Mouse (Mus musculus): ENCODE data around the gene Sik1. TPM values are rescaled to one million over a fixed set of nuclear protein-coding genes. Genes with fewer than 3 reads are reported as not detected.
A peak's percentile ranks its signal among the peaks of the same experiment; 100 is the strongest.

Sik1 gene
- polyA plus RNA-seq, 1 experiment from 2014 or later, result 7.0 TPM

GRCm38 (mm10) chr17:31825678-31826077 is 29.9 kb downstream of the Sik1 start:
- no peaks in the 10 kb centered on the region for H3K36me3 ChIP-seq
- peaks cover 17% of the 10 kb centered on the region for H3K4me1 ChIP-seq
- no peak overlapping the region for H3K4me3 ChIP-seq
- 0 out of 2 replicates have a peak, but pooled peaks cover 4% of the 10 kb centered on the region for H3K27me3 ChIP-seq (replicated peaks)
- H3K27ac ChIP-seq, result no peak overlapping the region
- 66% methylated on average over 9 of the region's 9 CpGs for WGBS (ENCODE audit: insufficient replicate concordance)
- no peak for ATAC-seq
- no peaks in the 10 kb centered on the region for H3K9me3 ChIP-seq (replicated peaks)
- no peak overlapping the region for H3K4me2 ChIP-seq
- H3K9ac ChIP-seq, result no peak overlapping the region

- Histone ChIP-seq H3K4me1 (peaks cover 25% of the 10 kb centered on the region), H3K27ac (no peak overlapping the region), H3K36me3 (no peaks in the 10 kb centered on the region), H3K9ac (no peak overlapping the region), H3K9me3 (replicated peaks) (no peaks in the 10 kb centered on the region), H3K27me3 (replicated peaks) (0 out of 2 replicates have a peak, but pooled peaks cover 4% of the 10 kb centered on the region), H3K4me3 (no peak overlapping the region), H3K4me2 (no peak overlapping the region)
- WGBS (ENCODE audit: insufficient replicate concordance), result 69% methylated on average over 7 of the region's 7 CpGs
- ATAC-seq, result no peak
These were observed 30.8 kb downstream of the Sik1 start for GRCm38 (mm10) chr17:31824812-31825211.

GRCm38 (mm10) chr17:31821136-31821933 is 34.3 kb downstream of the Sik1 start:
- Histone ChIP-seq H3K9ac (no peak overlapping the region), H3K27me3 (replicated peaks) (0 out of 2 replicates have a peak, but pooled peaks cover 1% of the 10 kb centered on the region), H3K4me2 (0 out of 2 replicates have a peak overlapping the region, but pooled peaks have one; percentile 20), H3K4me1 (peaks cover 20% of the 10 kb centered on the region), H3K4me3 (no peak overlapping the region), H3K27ac (0 out of 2 replicates have a peak overlapping the region, but pooled peaks have one; percentile 26), H3K36me3 (no peaks in the 10 kb centered on the region), H3K9me3 (replicated peaks) (no peaks in the 10 kb centered on the region)
- whole genome bisulfite sequencing (ENCODE audit: insufficient replicate concordance), result 18% methylated on average over 13 of the region's 13 CpGs
- ATAC-seq, result peak; percentile 32; the same call in 1 of the 2 replicates

- WGBS (ENCODE audit: insufficient replicate concordance), result 36% methylated on average over 4 of the region's 4 CpGs
- no peaks in the 10 kb centered on the region for H3K27me3 ChIP-seq (replicated peaks)
- no peak for ATAC-seq
- peaks cover 20% of the 10 kb centered on the region for H3K4me1 ChIP-seq
- H3K4me3 ChIP-seq, result no peak overlapping the region
- H3K36me3 ChIP-seq, result no peaks in the 10 kb centered on the region
- H3K4me2 ChIP-seq, result no peak overlapping the region
- H3K9me3 ChIP-seq (replicated peaks), result no peaks in the 10 kb centered on the region
- no peak overlapping the region for H3K27ac ChIP-seq
- H3K9ac ChIP-seq, result no peak overlapping the region
These were observed 35.3 kb downstream of the Sik1 start for GRCm38 (mm10) chr17:31820099-31820846.

GRCm38 (mm10) chr17:31819372-31819771 is 36.2 kb downstream of the Sik1 start:
- Histone ChIP-seq H3K4me3 (no peak overlapping the region), H3K27ac (no peak overlapping the region), H3K9ac (no peak overlapping the region), H3K27me3 (replicated peaks) (0 out of 2 replicates have a peak, but pooled peaks cover 3% of the 10 kb centered on the region), H3K4me1 (peaks cover 20% of the 10 kb centered on the region), H3K9me3 (replicated peaks) (no peaks in the 10 kb centered on the region), H3K36me3 (no peaks in the 10 kb centered on the region), H3K4me2 (no peak overlapping the region)
- ATAC-seq, result no peak
- 64% methylated on average over 9 of the region's 9 CpGs for WGBS (ENCODE audit: insufficient replicate concordance)

- H3K27ac ChIP-seq, result no peak overlapping the region
- no peak overlapping the region for H3K4me3 ChIP-seq
- ATAC-seq, result no peak
- H3K4me2 ChIP-seq, result no peak overlapping the region
- H3K9me3 ChIP-seq (replicated peaks), result no peaks in the 10 kb centered on the region
- H3K27me3 ChIP-seq (replicated peaks), result 0 out of 2 replicates have a peak, but pooled peaks cover 3% of the 10 kb centered on the region
- no peak overlapping the region for H3K9ac ChIP-seq
- 80% methylated on average over 1 of the region's 1 CpGs for WGBS (ENCODE audit: insufficient replicate concordance)
- peaks cover 20% of the 10 kb centered on the region for H3K4me1 ChIP-seq
- no peaks in the 10 kb centered on the region for H3K36me3 ChIP-seq
These were observed 37.8 kb downstream of the Sik1 start for GRCm38 (mm10) chr17:31817815-31818214.

GRCm38 (mm10) chr17:31817203-31817602 is 38.4 kb downstream of the Sik1 start:
- Histone ChIP-seq H3K9me3 (replicated peaks) (no peaks in the 10 kb centered on the region), H3K27ac (no peak overlapping the region), H3K9ac (no peak overlapping the region), H3K4me1 (peaks cover 20% of the 10 kb centered on the region), H3K27me3 (replicated peaks) (0 out of 2 replicates have a peak, but pooled peaks cover 3% of the 10 kb centered on the region), H3K36me3 (no peaks in the 10 kb centered on the region), H3K4me2 (no peak overlapping the region), H3K4me3 (no peak overlapping the region)
- ATAC-seq, result no peak
- WGBS (ENCODE audit: insufficient replicate concordance), result 45% methylated on average over 5 of the region's 5 CpGs

GRCm38 (mm10) chr17:31814848-31815247 is 40.8 kb downstream of the Sik1 start:
- 64% methylated on average over 1 of the region's 1 CpGs for WGBS (ENCODE audit: insufficient replicate concordance)
- no peak for ATAC-seq
- Histone ChIP-seq H3K9ac (no peak overlapping the region), H3K36me3 (no peaks in the 10 kb centered on the region), H3K4me3 (no peak overlapping the region), H3K4me1 (peaks cover 1% of the 10 kb centered on the region), H3K9me3 (replicated peaks) (no peaks in the 10 kb centered on the region), H3K27me3 (replicated peaks) (0 out of 2 replicates have a peak, but pooled peaks cover 3% of the 10 kb centered on the region), H3K27ac (no peak overlapping the region), H3K4me2 (no peak overlapping the region)

GRCm38 (mm10) chr17:31813938-31814622 is 41.5 kb downstream of the Sik1 start:
- Histone ChIP-seq H3K4me1 (no peaks in the 10 kb centered on the region), H3K9ac (no peak overlapping the region), H3K27me3 (replicated peaks) (0 out of 2 replicates have a peak, but pooled peaks cover 3% of the 10 kb centered on the region), H3K36me3 (no peaks in the 10 kb centered on the region), H3K4me3 (no peak overlapping the region), H3K27ac (no peak overlapping the region), H3K4me2 (no peak overlapping the region), H3K9me3 (replicated peaks) (no peaks in the 10 kb centered on the region)
- WGBS (ENCODE audit: insufficient replicate concordance), result 65% methylated on average over 3 of the region's 3 CpGs
- ATAC-seq, result no peak

GRCm38 (mm10) chr17:31811333-31811732 is 44.3 kb downstream of the Sik1 start:
- Histone ChIP-seq H3K9me3 (replicated peaks) (no peaks in the 10 kb centered on the region), H3K27me3 (replicated peaks) (0 out of 2 replicates have a peak, but pooled peaks cover 3% of the 10 kb centered on the region), H3K4me1 (peaks cover 3% of the 10 kb centered on the region; the same call in 1 of the 2 replicates), H3K27ac (no peak overlapping the region), H3K4me3 (no peak overlapping the region), H3K36me3 (no peaks in the 10 kb centered on the region), H3K4me2 (no peak overlapping the region), H3K9ac (no peak overlapping the region)
- WGBS (ENCODE audit: insufficient replicate concordance), result 43% methylated on average over 4 of the region's 4 CpGs
- no peak for ATAC-seq

- peaks cover 10% of the 10 kb centered on the region; the same call in 1 of the 2 replicates for H3K4me1 ChIP-seq
- no peak overlapping the region for H3K4me2 ChIP-seq
- no peak overlapping the region for H3K27ac ChIP-seq
- no peaks in the 10 kb centered on the region for H3K36me3 ChIP-seq
- H3K4me3 ChIP-seq, result no peak overlapping the region
- 0 out of 2 replicates have a peak, but pooled peaks cover 3% of the 10 kb centered on the region for H3K27me3 ChIP-seq (replicated peaks)
- WGBS (ENCODE audit: insufficient replicate concordance), result 63% methylated on average over 19 of the region's 19 CpGs
- no peak for ATAC-seq
- H3K9ac ChIP-seq, result no peak overlapping the region
- no peaks in the 10 kb centered on the region for H3K9me3 ChIP-seq (replicated peaks)
These were observed 45.7 kb downstream of the Sik1 start for GRCm38 (mm10) chr17:31809894-31810293.
